Mouse (Mus musculus) right cerebral cortex, postnatal 25 days (tissue): ENCODE results near the gene Vars.
"Not testable (repeated sequence)": the region's sequence is repeated elsewhere in the genome, so short reads cannot be mapped to it uniquely, and the experiment has no call there.

Experiments
- DNase-seq: peaks from one replicate; pipeline ENCODE4 v3.0.0; 2022

The Vars gene

DNA sequence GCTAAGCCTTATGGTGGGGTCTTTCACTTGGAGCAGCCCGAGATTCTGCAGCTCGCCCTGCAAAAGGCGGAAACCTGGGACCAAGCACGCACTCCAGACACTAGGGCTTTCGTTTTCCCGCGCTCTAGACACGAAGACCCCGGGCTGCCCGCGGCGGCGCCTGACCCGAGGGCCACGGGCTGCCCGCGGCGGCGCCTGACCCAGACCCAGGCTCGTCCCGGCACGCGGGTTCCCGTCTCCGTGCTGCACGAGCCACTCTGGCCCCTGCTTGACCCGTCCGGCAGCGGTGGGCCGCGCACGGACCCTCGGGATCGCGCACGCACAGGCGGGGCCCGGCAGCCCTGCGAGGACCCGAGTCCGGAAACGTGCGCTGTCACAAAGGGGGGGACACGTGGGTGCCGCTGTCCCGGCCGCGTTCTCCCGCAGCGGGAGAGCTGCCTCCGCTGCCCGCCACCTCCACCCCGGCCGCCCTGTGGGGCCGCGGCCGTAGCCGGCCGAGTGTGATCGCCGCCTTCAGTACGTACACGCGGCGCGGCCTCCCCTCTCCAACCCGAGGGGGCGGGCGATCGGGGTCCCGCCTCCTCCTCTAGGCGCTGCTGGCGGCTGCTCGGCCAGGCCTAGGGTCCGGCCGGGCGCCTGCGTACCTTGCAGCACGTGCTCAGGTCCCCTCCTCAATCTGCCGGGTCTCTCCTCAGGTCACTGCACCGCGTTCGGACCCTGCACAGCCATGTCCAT is at the start of gene Vars:
TSS of gene Vars (plus strand) at position 271 of the 735 bp plus-strand sequence.
- peak; percentile 88 for DNase-seq

GRCm38 (mm10) chr17:34951636-34952377 is 49.0 kb upstream of the Vars start:
- peak; percentile 70 for DNase-seq

- no peak for DNase-seq
Measured at GRCm38 (mm10) chr17:34952378-34953040, 48.3 kb upstream of the Vars start.

DNA sequence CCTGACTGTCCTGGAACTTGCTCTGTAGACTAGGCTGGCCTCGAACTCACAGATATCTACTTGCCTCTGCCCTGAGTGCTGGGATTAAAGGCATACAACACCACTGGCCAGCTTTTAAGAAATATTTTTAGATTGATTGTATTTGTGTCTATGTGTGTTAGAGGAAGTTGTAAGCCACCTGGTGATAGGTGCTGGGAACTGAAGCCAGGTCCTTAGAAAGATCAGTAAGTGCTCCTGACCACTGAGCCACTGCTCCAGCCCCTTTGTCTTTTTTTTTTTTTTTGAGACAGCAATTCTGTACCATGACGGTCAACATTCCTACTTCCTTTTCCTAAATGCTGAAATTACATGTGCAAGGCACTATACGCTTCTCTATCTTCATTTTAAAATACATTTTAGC is 47.5 kb upstream of the Vars start:
- DNase-seq, result no peak

GRCm38 (mm10) chr17:34953904-34954303 is 46.9 kb upstream of the Vars start:
- no peak for DNase-seq

DNA sequence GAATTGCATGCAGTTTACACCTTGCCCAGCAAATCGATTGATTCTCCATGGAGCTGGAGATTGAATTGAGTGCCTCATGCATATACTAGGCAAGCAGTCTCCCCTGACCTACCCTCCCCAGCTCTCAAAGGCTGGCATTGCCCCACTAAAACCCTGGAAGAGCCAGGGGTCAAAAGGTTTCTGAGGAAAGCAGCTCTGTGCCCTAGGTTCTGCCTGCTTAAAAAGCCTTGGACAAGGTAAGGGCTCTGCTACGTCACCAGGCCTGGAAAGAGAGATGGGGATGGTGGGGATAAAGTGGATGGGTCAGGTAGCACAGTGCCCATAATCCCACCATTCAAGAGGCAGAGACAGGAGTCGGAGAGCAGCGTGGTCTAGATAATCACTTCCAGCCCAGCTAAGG is 46.0 kb upstream of the Vars start:
- DNase-seq, result no peak

- no peak for DNase-seq
Measured at GRCm38 (mm10) chr17:34955884-34956283, 44.9 kb upstream of the Vars start.

DNA sequence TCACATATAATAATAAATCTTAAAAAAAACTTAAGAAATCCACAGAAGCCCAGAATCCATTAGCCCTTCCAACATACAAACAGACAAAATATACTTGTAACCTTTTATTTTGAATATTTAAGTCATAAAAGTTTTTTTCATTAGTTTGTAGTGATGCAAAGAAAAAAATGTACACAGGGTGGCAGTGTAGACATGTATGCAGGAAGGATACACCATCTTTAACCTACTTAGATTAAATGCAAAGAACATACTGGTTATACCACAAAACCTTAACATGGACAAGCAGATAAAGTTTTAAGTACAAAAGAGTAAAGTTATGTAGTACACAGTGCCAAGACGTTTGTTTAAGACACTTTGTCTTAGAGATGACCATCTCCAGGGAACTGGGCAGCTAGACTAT is 44.4 kb upstream of the Vars start:
- DNase-seq, result no peak

DNA sequence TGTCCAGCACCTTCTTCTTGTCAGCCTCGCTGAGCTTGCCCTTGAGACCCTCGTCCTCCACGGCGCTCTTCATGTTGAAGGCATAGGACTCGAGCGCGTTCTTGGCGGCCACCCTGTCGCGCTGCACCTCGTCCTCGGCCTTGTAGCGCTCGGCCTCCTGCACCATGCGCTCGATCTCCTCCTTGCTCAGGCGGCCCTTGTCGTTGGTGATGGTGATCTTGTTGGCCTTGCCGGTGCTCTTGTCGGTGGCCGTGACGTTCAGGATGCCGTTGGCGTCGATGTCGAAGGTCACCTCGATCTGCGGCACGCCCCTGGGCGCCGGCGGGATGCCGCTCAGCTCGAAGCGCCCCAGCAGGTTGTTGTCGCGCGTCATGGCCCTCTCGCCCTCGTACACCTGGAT is 43.5 kb upstream of the Vars start:
- DNase-seq, result not testable (repeated sequence)

GRCm38 (mm10) chr17:34957966-34958365 is 42.8 kb upstream of the Vars start:
- not testable (repeated sequence) for DNase-seq

DNA sequence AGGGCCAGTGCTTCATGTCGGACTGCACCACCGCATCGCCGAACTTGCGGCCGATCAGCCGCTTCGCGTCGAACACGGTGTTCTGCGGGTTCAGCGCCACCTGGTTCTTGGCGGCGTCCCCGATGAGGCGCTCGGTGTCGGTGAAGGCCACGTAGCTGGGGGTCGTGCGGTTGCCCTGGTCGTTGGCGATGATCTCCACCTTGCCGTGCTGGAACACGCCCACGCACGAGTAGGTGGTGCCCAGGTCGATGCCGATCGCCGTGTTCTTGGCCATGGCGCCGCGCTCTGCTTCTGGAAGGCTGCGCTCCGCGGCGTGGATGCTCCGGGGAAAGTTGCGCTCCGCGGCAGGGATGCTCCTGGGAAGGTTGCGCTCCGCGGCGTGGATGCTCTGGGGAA is 42.1 kb upstream of the Vars start:
- not testable (repeated sequence) for DNase-seq

DNA sequence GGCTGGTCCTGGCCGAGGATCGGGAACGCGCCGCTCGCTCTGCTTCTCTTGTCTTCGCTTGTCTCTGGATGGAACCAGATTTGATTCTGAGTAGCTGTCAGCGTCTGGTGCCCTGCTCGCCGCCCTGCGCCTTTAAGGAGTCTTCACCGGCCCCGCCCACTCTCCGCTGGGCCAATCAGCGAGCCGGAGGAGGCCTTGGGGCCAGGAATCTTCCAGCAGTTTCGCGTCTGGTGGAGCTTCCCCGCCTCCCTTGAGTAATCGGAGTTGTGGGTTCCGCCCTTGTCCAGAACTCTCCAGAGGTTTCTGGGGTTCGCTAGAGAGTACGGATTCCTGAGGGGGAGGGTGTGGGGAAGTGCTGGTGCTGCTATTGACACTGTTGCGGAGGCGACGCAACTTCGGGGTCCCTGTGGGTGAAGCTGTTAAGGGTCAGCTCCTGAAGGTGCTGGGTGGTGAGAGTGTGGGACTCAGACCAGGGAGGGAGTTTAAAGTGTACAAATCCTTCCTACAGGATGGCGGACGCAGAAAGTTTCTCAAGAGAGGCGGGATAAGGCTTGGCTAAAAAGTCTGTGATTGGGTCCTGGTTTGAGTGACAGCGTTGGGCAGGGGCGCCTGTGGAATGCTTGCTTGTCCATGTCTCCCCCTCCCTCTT is 41.5 kb upstream of the Vars start, which contains the start of gene Hspa1b:
TSS of gene Hspa1b (minus strand) at position 109 of the 649 bp plus-strand sequence.
- DNase-seq, result peak; percentile 78

DNA sequence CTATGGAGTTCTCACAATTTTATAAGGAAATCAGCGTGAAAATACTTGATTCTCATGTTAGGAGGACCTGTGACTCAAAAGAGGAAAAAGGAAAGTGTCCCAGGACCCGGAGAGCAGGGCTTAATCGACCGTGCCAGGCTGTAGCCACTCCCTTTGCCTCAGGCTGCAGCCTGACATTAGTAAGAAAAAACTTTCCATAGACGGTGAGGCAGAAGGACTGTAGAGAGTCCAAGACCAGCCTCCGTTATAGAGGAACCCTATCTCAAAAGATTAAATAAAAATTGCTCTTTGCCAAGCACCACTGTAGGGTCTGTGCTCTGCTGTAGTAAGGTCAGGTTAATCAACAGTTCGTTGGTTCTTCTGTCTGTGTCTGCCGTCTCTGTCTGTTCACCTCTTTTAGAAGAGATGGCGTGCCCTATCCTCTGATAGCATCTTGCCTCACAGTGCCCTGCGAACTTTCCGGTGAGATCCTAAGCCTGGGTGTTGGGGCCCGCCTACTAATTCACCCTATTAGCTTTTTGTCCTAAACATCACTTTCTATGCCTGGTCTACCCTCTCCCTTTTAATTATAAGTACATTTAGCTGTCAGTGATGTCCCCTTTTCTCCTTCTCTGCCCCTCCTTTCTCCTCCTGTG is 40.8 kb upstream of the Vars start:
- DNase-seq, result no peak

- no peak for DNase-seq
Measured at GRCm38 (mm10) chr17:34960702-34961493, 39.9 kb upstream of the Vars start.

- DNase-seq, result no peak
Measured at GRCm38 (mm10) chr17:34962125-34962524, 38.7 kb upstream of the Vars start.

- DNase-seq, result no peak
Measured at GRCm38 (mm10) chr17:34962841-34963240, 37.9 kb upstream of the Vars start.

- no peak for DNase-seq
Measured at GRCm38 (mm10) chr17:34964640-34965049, 36.1 kb upstream of the Vars start.

GRCm38 (mm10) chr17:34965627-34966026 is 35.2 kb upstream of the Vars start:
- no peak for DNase-seq

DNA sequence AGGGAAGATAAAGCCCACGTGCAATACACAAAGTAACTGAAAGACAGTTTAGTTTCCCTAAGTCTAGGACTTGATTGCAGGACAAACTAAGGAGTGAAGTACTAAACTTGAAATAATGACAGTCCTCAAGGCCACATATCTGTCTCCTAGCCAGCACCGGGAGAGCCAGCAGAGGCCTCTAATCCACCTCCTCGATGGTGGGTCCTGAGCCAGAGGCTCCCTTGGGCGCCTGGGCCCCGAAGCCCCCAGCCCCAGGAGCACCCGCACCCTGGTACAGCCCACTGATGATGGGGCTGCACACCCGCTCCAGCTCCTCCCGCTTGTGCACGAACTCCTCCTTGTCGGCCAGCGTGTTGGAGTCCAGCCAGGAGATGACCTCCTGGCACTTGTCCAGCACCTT is 31.0 kb upstream of the Vars start, which contains the start of gene Gm20481:
TSS of gene Gm20481 (plus strand) at position 91 of the 400 bp plus-strand sequence.
- DNase-seq, result not testable (repeated sequence)

- not testable (repeated sequence) for DNase-seq
Measured at GRCm38 (mm10) chr17:34970850-34971249, 29.9 kb upstream of the Vars start.

DNA sequence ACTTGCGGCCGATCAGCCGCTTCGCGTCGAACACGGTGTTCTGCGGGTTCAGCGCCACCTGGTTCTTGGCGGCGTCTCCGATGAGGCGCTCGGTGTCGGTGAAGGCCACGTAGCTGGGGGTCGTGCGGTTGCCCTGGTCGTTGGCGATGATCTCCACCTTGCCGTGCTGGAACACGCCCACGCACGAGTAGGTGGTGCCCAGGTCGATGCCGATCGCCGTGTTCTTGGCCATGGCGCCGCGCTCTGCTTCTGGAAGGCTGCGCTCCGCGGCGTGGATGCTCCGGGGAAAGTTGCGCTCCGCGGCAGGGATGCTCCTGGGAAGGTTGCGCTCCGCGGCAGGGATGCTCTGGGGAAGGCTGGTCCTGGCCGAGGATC is 29.1 kb upstream of the Vars start:
- DNase-seq, result not testable (repeated sequence)
